8 mouse cellular contexts compared by ENCODE assay signal in genomic region chr4:105157276-105158168, GRCm38 (mm10). TPM values are rescaled to one million over a fixed set of nuclear protein-coding genes. Genes with fewer than 3 reads are reported as not detected.
DNase-seq lines count a peak whose midpoint lies in the region; ATAC-seq and TF ChIP-seq lines count a peak whose summit lies in the region.

Gene Plpp3 (plus strand): TSS chr4:105157347.

- under 1% methylated on average over 76 of the region's 77 CpGs for WGBS in forebrain, embryonic 12.5 days
- under 1% methylated on average over 77 of the region's 77 CpGs for WGBS in heart, embryonic 15.5 days
- 1% methylated on average over 76 of the region's 77 CpGs for WGBS in liver, embryonic 14.5 days (ENCODE audit: insufficient replicate concordance)
- WGBS in neural tube, embryonic 11.5 days: under 1% methylated on average over 75 of the region's 77 CpGs

- H3K27ac ChIP-seq in forebrain, embryonic 12.5 days: peak within 1 kb of the TSS; percentile 98
- H3K27ac ChIP-seq in heart, embryonic 15.5 days: peak within 1 kb of the TSS; percentile 86
- H3K27ac ChIP-seq in liver, embryonic 14.5 days: no peak within 1 kb of the TSS
- peak within 1 kb of the TSS; percentile 84 for H3K27ac ChIP-seq in neural tube, embryonic 11.5 days (ENCODE audit: low read depth, low read length)
- peak within 1 kb of the TSS; percentile 77 for H3K27ac ChIP-seq in testis, adult 2 months (ENCODE audit: control insufficient read depth, insufficient read depth, low read depth, low read length)

- DNase-seq in A20 (ENCODE audit: low read depth, low spot score): peak; percentile 58
- peak; percentile 81 for DNase-seq in brain, embryonic 18.5 days (ENCODE audit: low read depth, low spot score)
- peak; percentile 91 to 95 for DNase-seq in kidney, postnatal 25 days
- peak in 2 of 3 experiments; percentile 9 to 24 for DNase-seq in liver, embryonic 14.5 days (ENCODE audit: low read depth in 3 of 3, low spot score in 3 of 3)
- DNase-seq in neural tube, embryonic 11.5 days (ENCODE audit: low spot score): peak; percentile 87

- peak within 1 kb of the TSS; percentile 99 for H3K9ac ChIP-seq in forebrain, embryonic 12.5 days
- H3K9ac ChIP-seq in heart, embryonic 15.5 days: peak within 1 kb of the TSS; percentile 83
- H3K9ac ChIP-seq in liver, embryonic 14.5 days (replicated peaks): peak within 1 kb of the TSS; percentile 23; the same call in 1 of the 2 replicates
- peak within 1 kb of the TSS; percentile 87 for H3K9ac ChIP-seq in neural tube, embryonic 11.5 days (ENCODE audit: low read length)

- H3K4me2 ChIP-seq in forebrain, embryonic 12.5 days: peak within 1 kb of the TSS; percentile 66
- peak within 1 kb of the TSS; percentile 77 for H3K4me2 ChIP-seq in heart, embryonic 15.5 days
- peak within 1 kb of the TSS; percentile 47 for H3K4me2 ChIP-seq in liver, embryonic 14.5 days (ENCODE audit: low read depth)
- peak within 1 kb of the TSS; percentile 67 for H3K4me2 ChIP-seq in neural tube, embryonic 11.5 days (ENCODE audit: low read depth)

- H3K27me3 ChIP-seq in forebrain, embryonic 12.5 days: no peaks in the 10 kb centered on the region
- H3K27me3 ChIP-seq in heart, embryonic 15.5 days: peaks cover 12% of the 10 kb centered on the region; the same call in 1 of the 2 replicates
- H3K27me3 ChIP-seq in liver, embryonic 14.5 days (ENCODE audit: control insufficient read depth, insufficient read depth, low read length): peaks cover 27% of the 10 kb centered on the region
- H3K27me3 ChIP-seq in neural tube, embryonic 11.5 days (ENCODE audit: control insufficient read depth, insufficient read depth, low read length): no peaks in the 10 kb centered on the region
- H3K27me3 ChIP-seq in testis, adult 2 months (ENCODE audit: control insufficient read depth, insufficient read depth, low read length): no peaks in the 10 kb centered on the region; the same call in 1 of the 2 replicates

- peaks cover 16% of the 10 kb centered on the region for H3K36me3 ChIP-seq in forebrain, embryonic 12.5 days (replicated peaks)
- H3K36me3 ChIP-seq in heart, embryonic 15.5 days: no peaks in the 10 kb centered on the region; the same call in 1 of the 2 replicates
- no peaks in the 10 kb centered on the region for H3K36me3 ChIP-seq in liver, embryonic 14.5 days (replicated peaks; ENCODE audit: control insufficient read depth, insufficient read depth, low read depth)
- H3K36me3 ChIP-seq in neural tube, embryonic 11.5 days (ENCODE audit: control insufficient read depth, insufficient read depth, low read length): peaks cover 2% of the 10 kb centered on the region; the same call in 1 of the 2 replicates
- no peaks in the 10 kb centered on the region for H3K36me3 ChIP-seq in testis, adult 2 months (ENCODE audit: control insufficient read depth, insufficient read depth, low read length)

- TF ChIP-seq CTCF in liver, embryonic 14.5 days (IDR thresholded peaks at IDR 0.05; ENCODE audit: low read depth): no peak
- no peak for TF ChIP-seq CTCF in testis, adult 2 months (IDR thresholded peaks at IDR 0.05; ENCODE audit: control insufficient read depth, insufficient read depth, insufficient replicate concordance, low read depth, low read length)

- peak within 1 kb of the TSS; percentile 96 for H3K4me3 ChIP-seq in forebrain, embryonic 12.5 days (replicated peaks)
- peak within 1 kb of the TSS; percentile 84 for H3K4me3 ChIP-seq in heart, embryonic 15.5 days
- H3K4me3 ChIP-seq in liver, embryonic 14.5 days (ENCODE audit: insufficient read depth in 1 of 2, low read depth in 2 of 2, low read length in 2 of 2): peak within 1 kb of the TSS; percentile 58 to 70
- peak within 1 kb of the TSS; percentile 94 for H3K4me3 ChIP-seq in neural tube, embryonic 11.5 days (ENCODE audit: low read depth, low read length)
- peak within 1 kb of the TSS; percentile 92 for H3K4me3 ChIP-seq in testis, adult 2 months (ENCODE audit: control insufficient read depth, low read depth, low read length)

- no peak for TF ChIP-seq EP300 in liver, embryonic 14.5 days (IDR thresholded peaks at IDR 0.05; ENCODE audit: low read depth)

- peaks cover 37% of the 10 kb centered on the region for H3K4me1 ChIP-seq in forebrain, embryonic 12.5 days
- H3K4me1 ChIP-seq in heart, embryonic 15.5 days (replicated peaks): peaks cover 13% of the 10 kb centered on the region
- peaks cover 0 to 1% of the 10 kb centered on the region in 2 experiments; a peak in 1 of 4 replicates for H3K4me1 ChIP-seq in liver, embryonic 14.5 days (replicated peaks; ENCODE audit: control insufficient read depth in 2 of 2, insufficient read depth in 2 of 2, low read length in 1 of 2)
- peaks cover 11% of the 10 kb centered on the region for H3K4me1 ChIP-seq in neural tube, embryonic 11.5 days (ENCODE audit: control insufficient read depth, insufficient read depth, low read length)
- peaks cover 8% of the 10 kb centered on the region for H3K4me1 ChIP-seq in testis, adult 2 months (ENCODE audit: control insufficient read depth, insufficient read depth, low read length)

- ATAC-seq in forebrain, embryonic 12.5 days (ENCODE audit: low FRiP score): peak; percentile 85
- peak; percentile 82 for ATAC-seq in heart, embryonic 15.5 days (replicated peaks; ENCODE audit: insufficient number of reproducible peaks, insufficient read depth, low FRiP score, low read depth)
- ATAC-seq in liver, embryonic 14.5 days (ENCODE audit: insufficient read depth): peak; percentile 56
- peak; percentile 83 for ATAC-seq in neural tube, embryonic 11.5 days (ENCODE audit: insufficient read depth, low FRiP score, low TSS enrichment)

- TF ChIP-seq POLR2A in testis, adult 2 months (IDR thresholded peaks at IDR 0.05; ENCODE audit: control insufficient read depth, low read depth, low read length): peak; percentile 86

- H3K9me3 ChIP-seq in forebrain, embryonic 12.5 days: no peaks in the 10 kb centered on the region
- no peaks in the 10 kb centered on the region for H3K9me3 ChIP-seq in heart, embryonic 15.5 days (replicated peaks)
- no peaks in the 10 kb centered on the region for H3K9me3 ChIP-seq in liver, embryonic 14.5 days (ENCODE audit: control insufficient read depth, low read length)
- H3K9me3 ChIP-seq in neural tube, embryonic 11.5 days (ENCODE audit: control insufficient read depth, low read length): no peaks in the 10 kb centered on the region

RNA-seq across cellular contexts. Expression of gene Plpp3, which starts in this region (rescaled TPM):
- polyA plus RNA-seq in forebrain, embryonic 12.5 days (2016; fragmentation: Nextera tagmentation; extraction: Ambion mirVana): 84.9 and 90.4 TPM in 2 replicates
- polyA plus RNA-seq in heart, embryonic 15.5 days (2015; fragmentation: Nextera tagmentation; extraction: Ambion mirVana): 35.0 and 40.4 TPM in 2 replicates
- 5.6 and 5.7 TPM in 2 replicates for polyA plus RNA-seq in liver, embryonic 14.5 days (2012; rRNA removed)
- 7.0 and 9.6 TPM in 2 replicates for polyA plus RNA-seq in liver, embryonic 14.5 days (2014; fragmentation: Nextera tagmentation; extraction: Ambion mirVana)
- 48.3 and 48.9 TPM in 2 replicates for polyA plus RNA-seq in neural tube, embryonic 11.5 days (2014; fragmentation: Nextera tagmentation; extraction: Ambion mirVana)
- polyA plus RNA-seq in testis, adult 2 months (2012; rRNA removed): 12.3 and 12.5 TPM in 2 replicates

Comparison
In these comparisons a context has a peak if more than half of its experiments do, and no peak if none do; other contexts are left out.
1. DNase-seq: peak in every context shown above with its lines; median percentile 93 in kidney, postnatal 25 days; 87 in neural tube, embryonic 11.5 days; 81 in brain, embryonic 18.5 days; 58 in A20; 16 in liver, embryonic 14.5 days.
2. H3K9ac ChIP-seq: peak in every context shown above with its lines; median percentile 99 in forebrain, embryonic 12.5 days; 87 in neural tube, embryonic 11.5 days; 83 in heart, embryonic 15.5 days; 23 in liver, embryonic 14.5 days.